Mouse (Mus musculus): ENCODE results near the gene Casz1.

Casz1 gene

GRCm38 (mm10) chr4:148902919-148903727, 98.9 kb downstream of the Casz1 start:
- in situ Hi-C loops (cut with MboI, MseI) = loop anchor here (10.0 kb wide), 2 partner anchors 572 to 952 kb away; partner anchors contain the start of gene Tmem274

GRCm38 (mm10) chr4:148905295-148905694, 101.1 kb downstream of the Casz1 start:
- in situ Hi-C loops (cut with MboI, MseI) = loop anchor here (10.0 kb wide), 2 partner anchors 570 to 950 kb away; partner anchors contain the start of gene Tmem274

- in situ Hi-C loops (cut with MboI, MseI) = loop anchor here (10.0 kb wide), 2 partner anchors 568 to 948 kb away; partner anchors contain the start of gene Tmem274
These were observed 102.6 kb downstream of the Casz1 start for GRCm38 (mm10) chr4:148906806-148907205.

GRCm38 (mm10) chr4:148908214-148908681, 104.0 kb downstream of the Casz1 start:
- in situ Hi-C loops (cut with MboI, MseI) = loop anchor here (10.0 kb wide), 2 partner anchors 567 to 947 kb away; partner anchors contain the start of gene Tmem274

- in situ Hi-C loops (cut with MboI, MseI) = loop anchor here (10.0 kb wide), 2 partner anchors 566 to 946 kb away; partner anchors contain the start of gene Tmem274
These were observed 104.7 kb downstream of the Casz1 start for GRCm38 (mm10) chr4:148908760-148909510.

- in situ Hi-C loops (cut with MboI, MseI) = loop anchor here (10.0 kb wide), 2 partner anchors 565 to 945 kb away; partner anchors contain the start of gene Tmem274
These were observed 105.3 kb downstream of the Casz1 start for GRCm38 (mm10) chr4:148909566-148909965.

- in situ Hi-C loops (cut with MboI, MseI) = no loop called here
These were observed 107.9 kb downstream of the Casz1 start for GRCm38 (mm10) chr4:148912134-148912533.

GRCm38 (mm10) chr4:148912826-148913590, 108.8 kb downstream of the Casz1 start:
- in situ Hi-C loops (cut with MboI, MseI) = no loop called here

- in situ Hi-C loops (cut with MboI, MseI) = no loop called here
These were observed 110.8 kb downstream of the Casz1 start for GRCm38 (mm10) chr4:148914863-148915622.

GRCm38 (mm10) chr4:148915849-148916248, 111.6 kb downstream of the Casz1 start:
- in situ Hi-C loops (cut with MboI, MseI) = no loop called here

GRCm38 (mm10) chr4:148918707-148919447, 114.6 kb downstream of the Casz1 start:
- in situ Hi-C loops (cut with MboI, MseI) = no loop called here

GRCm38 (mm10) chr4:148920610-148921009, 116.4 kb downstream of the Casz1 start:
- in situ Hi-C loops (cut with MboI, MseI) = no loop called here

- in situ Hi-C loops (cut with MboI, MseI) = no loop called here
These were observed 118.0 kb downstream of the Casz1 start for GRCm38 (mm10) chr4:148922221-148922700.

GRCm38 (mm10) chr4:148923414-148923813, 119.2 kb downstream of the Casz1 start:
- in situ Hi-C loops (cut with MboI, MseI) = no loop called here

GRCm38 (mm10) chr4:148923976-148924375, 119.7 kb downstream of the Casz1 start:
- in situ Hi-C loops (cut with MboI, MseI) = no loop called here

- in situ Hi-C loops (cut with MboI, MseI) = no loop called here
These were observed 121.5 kb downstream of the Casz1 start for GRCm38 (mm10) chr4:148925589-148926359.

- in situ Hi-C loops (cut with MboI, MseI) = no loop called here
These were observed 122.2 kb downstream of the Casz1 start for GRCm38 (mm10) chr4:148926459-148926858.

GRCm38 (mm10) chr4:148928316-148928715, 124.1 kb downstream of the Casz1 start:
- in situ Hi-C loops (cut with MboI, MseI) = no loop called here

GRCm38 (mm10) chr4:148928876-148929275, 124.6 kb downstream of the Casz1 start:
- in situ Hi-C loops (cut with MboI, MseI) = no loop called here
